Mouse (Mus musculus): ENCODE data around the gene Itprip.
A peak's percentile ranks its signal among the peaks of the same experiment; 100 is the strongest.

The Itprip gene

DNA sequence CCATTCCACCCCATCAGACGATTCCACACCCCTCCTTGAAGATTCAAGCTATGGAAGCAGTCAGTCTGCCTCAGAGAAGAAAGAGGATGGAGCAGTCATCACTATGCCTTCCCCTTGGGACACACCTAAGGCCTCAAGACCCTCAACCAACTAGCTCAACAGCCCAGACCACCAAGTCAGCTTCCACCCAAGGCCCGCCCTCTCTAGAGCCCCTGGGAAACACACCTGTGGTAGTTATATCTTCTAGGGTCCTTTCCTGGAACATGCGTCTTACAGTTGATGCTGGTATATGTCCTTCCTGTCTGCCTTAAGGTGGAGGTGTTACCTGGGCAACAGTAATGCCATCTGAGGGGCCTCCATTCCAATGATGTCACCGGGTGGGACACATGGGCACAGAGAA is 4.9 kb downstream of the Itprip start:
- DNase-seq, result no peak

DNA sequence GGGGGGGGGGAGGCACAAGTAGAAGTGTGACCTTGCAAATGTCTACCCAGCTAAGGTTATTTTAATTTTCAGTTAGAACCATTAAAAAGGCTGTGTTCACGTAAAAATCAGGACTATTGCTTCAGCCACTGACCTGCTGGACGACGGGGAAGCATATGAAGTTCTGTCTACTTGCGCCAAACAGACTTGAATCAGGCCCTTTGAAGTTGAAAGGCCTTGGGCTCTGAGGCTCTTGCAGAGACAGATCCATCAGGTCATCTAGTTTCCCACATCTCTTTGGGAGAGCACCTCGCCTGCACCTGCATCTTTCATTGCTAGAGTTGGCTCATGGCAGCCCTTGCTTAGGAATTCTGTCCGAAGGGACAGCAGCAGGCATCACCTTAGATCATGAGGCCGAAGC is 5.8 kb downstream of the Itprip start:
- DNase-seq, result no peak

DNA sequence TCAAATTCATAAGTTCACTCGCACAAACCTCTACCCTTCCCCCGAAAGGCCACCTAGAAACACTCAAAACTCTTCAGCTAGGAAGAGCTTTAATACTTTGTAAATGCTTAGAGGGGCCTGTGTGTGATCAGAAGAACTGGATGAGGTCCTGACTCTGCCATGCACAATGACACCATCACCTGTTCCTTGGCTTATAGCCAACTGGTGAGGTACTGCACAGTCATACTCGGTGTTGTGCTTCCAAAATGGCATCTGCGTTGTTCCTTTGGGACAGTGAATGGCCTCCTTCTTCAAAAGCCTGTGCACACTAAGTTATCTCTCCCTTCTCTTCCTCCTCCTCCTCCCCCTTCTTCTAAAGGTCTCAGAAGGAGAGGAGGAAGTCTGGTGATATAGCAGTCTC is 8.3 kb downstream of the Itprip start:
- DNase-seq, result no peak

DNA sequence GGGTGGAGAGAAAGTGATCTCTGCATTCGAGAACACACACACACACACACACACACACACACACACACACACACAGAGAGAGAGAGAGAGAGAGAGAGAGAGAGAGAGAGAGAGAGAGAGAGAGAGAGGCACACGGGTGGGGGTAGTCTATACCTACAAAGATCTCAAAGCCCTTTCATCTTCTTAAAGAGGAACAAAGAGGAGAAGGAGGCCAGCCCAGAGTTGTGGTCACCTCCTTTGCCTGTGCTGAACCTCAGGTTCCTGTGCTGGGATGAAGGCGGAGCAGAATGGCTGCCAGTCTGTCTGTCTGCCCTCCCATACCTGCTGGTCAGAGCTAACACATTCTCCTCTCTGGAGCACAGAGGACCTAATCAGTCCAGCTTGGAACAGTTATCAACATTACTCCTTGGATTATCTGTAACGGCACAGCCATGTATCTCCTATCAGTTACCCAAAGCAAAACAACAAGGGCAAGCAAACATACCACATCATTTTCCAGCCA is 8.9 kb downstream of the Itprip start:
- no peak for DNase-seq

DNA sequence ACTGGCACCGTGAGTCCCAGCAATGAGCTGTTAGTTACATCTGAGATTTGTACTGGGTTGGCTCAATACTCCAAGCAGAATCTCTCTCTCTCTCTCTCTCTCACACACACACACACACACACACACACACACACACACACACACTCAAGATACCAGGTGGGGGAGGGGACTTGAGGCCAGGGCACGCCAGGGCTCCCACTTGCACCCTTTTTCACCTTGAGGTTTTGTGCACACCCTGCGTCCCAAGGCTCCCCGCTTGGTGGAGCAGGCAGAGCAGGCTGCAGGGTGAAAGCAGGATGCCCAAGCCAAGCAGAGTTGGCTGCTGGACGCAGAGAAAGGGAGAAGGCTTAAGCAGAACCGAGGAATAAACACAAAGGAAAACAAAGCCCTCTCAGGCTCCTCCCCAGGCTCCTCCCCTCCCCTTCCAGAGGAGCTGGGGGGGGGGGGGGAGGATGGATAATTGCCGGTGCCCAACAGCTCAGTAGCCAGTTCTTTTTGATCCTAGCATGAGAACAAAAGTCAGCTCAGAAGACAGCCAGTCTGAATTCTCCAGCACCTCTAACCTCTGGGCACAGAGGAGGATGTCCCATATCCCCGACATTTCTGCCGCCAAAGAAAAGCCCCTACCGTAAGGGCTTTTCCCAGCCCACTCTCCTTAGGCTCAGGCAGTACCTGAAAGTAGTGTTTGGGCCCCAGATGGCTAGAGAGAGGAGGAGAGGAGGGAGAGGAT is 9.5 kb downstream of the Itprip start:
- DNase-seq, result no peak

DNA sequence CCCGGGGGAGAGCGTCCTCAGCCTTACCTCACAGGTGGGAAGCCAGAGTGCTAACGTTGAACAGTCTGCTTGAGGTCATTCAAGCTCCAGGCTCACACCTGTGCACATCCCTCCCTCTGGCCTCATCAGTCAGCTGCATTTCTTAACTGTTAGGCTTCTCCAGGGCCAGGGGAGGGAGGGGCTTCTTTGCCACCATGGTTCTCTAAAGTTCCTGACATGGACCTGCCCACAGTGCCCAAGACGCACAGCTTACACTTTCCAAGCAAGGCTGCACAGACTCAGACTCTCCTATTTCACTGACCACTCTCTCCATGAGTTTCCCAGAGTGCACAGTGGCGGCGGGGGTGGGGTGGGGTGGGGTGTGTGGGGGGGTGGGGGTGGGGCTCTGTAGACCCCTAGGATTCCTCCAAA is 10.1 kb downstream of the Itprip start:
- no peak for DNase-seq

DNA sequence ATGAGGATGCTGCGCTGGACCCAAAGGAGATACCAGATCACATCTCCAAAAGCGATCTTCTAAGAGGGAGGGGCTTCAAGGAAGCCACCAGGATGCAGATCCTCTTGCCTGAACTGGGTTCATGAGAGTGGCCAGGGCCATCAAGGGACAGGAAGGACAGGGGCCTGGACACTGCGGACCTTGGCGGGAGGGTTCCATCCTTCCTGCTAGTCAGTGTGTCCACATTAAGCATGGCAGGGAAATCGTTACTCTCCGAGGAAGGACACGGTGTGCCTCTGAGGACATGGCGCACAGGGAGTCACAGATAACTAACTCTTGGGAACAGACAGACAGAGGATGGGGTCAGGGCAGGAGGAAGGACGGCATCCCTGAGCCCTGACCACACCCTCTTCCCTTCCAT is 11.5 kb downstream of the Itprip start:
- no peak for DNase-seq

DNA sequence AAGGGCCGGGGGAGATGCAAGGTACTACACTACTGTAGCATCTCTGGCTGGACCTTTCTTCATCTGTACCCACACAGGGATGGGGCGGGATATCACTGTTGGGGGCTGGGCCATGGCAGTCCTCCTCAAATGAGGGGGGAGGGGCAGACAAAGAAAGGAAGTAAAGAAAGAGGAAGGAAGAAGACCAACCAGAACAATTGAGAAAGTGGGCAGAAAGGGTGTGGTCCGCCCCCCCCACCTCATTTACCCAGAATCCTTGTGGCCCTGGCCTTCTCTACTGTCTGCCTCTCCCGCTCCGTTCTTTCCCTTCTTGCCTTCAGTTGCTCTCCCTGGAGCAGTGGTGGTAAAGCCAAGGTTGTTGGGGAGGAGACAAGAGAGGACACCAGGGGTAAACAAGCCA is 13.5 kb downstream of the Itprip start:
- DNase-seq, result peak; percentile 38 to 47

DNA sequence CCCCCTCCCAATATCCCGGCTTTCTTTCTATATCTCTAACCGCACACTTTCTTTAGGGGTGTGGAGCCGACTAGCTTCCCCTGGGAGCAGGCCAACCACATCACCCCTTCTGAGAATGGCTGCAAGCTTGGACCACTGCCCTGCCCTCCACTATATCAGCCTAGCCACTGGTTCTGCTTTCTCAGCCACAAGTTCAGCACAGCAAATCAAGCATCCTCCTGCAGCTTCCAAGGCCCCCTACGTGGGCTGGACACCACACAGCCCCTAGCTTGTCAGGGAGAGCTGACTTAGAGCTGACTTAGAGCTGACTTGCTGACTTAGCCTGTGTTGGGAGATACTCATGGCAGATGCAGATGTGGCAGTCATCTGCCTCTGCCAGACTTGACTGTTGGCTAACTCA is 14.0 kb downstream of the Itprip start:
- DNase-seq, result peak in 1 of 2 experiments; percentile 5

DNA sequence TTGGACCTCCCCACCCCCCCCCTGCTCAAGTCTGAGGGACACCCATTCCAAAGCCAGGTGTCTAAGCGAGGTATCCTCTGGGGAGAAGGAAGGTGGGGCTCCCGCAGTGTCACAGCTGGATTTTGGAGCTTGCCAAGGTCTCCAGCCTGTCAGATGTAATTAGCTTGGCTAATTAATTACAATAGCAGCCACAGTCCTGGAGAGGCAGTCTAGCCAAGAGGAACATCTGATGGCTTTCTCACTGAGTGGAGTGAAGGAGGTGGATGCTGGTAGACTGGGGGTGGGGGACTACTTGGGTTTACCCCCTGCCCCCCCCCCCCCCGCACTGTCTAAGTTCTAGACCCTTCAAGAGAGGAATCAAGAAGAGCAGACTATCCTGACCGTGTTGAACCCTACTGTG is 15.4 kb downstream of the Itprip start:
- DNase-seq, result no peak

DNA sequence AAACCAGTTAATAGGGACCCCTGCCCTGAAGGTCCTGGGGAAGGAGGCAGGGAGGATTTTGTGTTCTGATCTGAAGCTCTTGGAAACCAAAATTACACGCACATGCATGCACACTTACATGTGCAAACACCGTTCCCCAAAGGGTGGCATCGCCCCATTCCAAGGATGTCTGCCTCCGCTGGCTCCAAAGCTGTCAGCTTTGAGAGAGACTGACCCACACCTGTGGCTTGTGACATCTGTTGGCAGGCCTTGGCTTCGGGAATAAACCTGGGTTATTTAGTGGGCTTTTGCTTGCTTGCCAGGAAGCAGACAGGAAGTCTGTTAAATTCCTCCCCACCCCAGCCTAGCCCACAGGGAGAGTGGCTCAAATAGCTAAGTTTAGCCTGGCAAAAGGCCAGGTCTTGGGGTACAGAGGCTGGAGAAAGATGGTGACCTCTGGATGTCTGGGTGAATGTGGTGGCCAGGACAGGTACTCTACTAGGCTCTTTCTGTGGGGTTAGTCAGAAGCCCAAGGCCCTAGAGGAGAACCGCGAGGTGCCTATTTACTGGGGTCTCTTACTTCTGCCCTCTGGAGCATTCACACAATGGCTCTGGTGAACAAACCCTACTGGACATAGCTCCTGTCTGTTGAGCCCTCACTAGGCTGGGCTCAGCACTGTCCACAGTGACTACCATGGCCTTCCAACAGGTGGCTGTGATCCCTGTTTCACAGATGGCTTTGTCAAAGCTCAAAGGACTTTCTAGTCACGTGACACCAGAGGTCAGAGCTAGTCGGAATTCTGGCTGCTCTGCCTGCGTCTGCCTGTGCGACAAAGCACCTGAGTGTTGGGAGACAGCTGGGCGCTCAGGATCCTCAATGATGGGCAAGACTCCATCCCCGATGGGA is 16.5 kb downstream of the Itprip start:
- no peak for DNase-seq

DNA sequence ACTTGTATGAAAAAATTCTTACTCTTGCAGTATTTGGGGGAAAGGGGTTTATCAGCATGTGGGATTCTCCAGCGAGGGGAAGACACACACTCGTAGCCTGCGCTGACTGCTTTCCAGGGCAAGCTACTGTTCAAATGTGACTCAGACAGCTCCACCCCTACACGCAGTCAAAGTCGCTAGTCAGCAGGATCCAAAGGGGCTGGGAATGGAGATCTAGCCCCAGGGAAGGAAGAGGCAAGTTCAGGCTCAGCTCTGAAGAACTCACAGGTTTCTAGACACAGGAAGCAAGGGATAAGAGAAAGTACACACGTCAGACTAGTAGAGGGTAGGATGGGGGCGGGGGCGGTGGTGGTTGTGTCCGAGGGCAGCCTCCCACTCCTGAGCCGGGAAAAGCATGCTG is 18.5 kb downstream of the Itprip start:
- DNase-seq, result no peak

DNA sequence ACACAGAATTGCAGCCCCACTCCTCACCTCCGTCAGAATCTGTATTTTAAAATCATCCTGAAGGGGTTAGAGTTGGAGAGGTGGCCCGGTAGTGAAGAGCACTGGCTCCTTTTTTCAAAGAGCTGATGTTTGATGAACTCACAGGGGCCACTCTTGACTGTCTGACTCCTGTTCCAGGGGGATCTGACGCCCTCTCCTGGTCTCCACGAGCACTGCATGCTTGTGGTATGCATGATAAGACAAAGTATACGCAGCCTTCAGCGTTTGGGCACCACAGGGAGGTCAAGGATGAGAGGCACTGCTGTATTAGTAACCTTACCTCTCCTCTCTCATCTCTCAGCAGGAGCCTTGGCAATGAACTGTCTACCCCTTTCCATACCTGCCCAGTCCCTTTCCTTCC is 19.1 kb downstream of the Itprip start:
- peak in 1 of 2 experiments; percentile 21 for DNase-seq

DNA sequence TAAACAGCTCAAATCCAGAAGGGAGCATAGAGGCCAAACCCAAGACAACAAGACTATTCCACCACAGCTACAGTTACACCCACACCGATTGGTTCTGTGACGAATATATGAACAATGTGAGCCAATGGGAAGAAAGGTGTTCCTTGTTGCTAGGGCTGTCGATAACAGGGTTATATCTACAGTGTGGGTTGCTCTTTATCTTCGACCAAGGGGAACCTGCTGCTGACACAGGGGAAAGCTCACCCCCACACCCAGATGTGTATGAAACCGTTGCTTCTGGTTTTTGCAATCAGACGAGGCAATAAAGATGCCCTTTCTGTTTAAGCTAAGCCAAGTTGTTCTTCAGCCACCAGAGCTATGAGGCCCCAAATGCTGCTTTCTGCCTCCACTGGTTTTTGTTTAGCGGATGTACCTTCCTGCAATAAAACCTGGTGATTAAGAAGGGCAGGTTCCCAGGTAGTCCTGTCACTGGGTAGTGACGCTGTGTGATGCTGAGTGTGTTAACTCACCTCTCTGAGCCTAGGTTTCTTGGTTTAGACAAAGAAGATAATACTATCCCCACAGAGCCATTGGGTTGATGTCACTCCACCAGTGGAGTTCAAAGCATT is 20.5 kb downstream of the Itprip start:
- DNase-seq, result no peak

DNA sequence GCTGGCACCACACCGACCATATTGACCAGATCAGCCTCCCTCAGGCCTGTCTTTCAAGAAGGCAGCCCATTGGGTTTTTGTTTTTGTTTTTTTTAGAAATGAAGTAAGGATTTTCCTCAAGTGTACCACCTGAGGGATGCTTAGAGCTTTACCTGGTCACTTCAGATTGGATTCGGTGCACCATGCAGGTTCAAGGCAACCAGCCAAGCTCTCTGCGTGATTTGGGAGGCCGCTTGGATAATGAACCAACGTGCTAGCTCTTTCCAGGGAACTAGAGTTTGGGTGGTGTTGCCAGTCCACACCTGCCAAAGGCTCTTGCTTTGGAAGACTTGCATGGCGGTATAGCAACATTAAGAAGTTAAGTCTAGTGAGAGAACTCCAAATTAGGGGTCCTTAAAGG is 26.0 kb downstream of the Itprip start:
- DNase-seq, result no peak

DNA sequence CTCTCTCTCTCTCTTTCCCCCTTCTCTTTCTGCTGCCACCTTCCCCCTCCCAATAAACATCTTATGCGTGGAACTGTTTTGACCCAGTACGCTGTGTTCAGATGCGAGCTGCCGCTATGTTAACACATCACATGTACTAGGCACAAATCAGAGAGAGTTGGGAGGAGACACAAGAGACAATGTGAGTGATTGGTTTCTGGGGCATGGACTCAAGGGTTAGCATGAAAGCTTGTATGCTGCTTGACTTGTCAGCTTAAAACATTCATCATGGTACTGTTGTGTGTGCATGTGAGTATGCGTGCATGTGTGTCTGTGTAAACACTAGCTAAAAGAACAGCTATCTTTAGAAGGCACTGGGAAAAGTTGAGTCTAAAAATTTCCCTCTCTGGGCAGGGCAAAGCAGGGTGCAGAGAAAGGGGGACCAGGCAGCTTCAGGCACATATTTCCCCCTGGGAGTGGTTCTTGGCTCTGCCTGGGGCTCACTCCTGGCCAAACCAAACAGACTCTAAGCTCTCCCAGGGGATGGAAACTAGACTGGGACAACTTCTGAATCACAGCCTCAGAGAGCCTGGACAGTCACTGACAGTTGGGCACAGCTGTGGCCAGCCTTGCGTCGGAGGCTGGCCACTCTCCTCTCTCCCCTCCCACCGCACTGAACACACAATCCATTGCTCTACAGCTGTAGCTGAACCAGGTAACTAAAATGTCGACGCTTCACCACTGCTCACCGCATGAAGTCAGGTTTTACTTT is 27.4 kb downstream of the Itprip start:
- no peak for DNase-seq

DNA sequence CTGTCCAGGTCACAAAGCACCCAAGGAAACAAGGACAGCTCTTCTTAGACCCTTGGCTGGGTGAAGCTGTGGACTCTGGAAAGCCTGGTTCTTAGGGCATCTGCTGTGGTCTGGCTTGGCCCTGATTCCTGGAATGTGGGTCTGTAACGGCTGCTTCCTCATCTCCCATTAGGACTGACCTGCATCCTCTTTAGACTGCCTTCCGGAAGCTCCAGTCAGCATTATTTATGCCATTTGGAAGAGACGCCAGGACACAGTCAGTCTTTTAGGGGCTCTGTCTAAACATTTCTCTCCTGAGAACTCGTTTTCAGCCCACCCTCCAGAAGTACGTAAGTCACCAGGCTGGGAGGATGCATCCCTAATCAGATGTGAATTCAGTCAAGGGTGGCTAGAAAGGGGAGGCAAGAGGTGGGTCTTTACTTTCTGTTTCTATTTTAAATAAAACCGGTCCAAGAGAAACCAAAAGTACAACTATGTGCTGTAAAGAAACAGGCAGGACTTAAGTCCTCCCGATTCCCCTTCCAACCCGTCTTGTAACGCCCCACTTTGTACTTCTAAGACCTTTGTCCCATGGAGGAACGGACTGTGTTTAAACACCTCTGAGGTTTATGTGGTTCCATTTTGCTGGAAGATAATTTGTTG is 28.5 kb downstream of the Itprip start:
- no peak for DNase-seq

DNA sequence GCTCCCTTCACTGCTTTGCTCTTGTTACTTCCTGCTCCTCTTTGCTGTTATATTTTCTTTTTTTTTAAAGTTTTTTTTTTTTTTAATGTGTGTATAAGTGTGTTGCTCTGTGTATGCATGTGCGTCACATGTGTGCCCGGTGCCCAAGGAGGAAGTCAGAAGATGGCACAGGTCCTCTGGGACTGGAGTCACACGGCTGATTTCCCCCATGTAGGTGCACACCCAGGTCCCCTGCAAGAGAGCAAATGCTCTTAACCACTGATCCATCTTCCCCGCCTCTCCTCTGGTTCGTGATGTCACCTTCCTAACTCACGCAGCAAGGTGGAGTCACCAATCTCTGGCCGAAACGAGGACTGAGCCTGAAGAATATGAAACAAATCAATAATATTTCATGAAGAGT is 31.1 kb downstream of the Itprip start:
- DNase-seq, result peak; percentile 55 to 72

DNA sequence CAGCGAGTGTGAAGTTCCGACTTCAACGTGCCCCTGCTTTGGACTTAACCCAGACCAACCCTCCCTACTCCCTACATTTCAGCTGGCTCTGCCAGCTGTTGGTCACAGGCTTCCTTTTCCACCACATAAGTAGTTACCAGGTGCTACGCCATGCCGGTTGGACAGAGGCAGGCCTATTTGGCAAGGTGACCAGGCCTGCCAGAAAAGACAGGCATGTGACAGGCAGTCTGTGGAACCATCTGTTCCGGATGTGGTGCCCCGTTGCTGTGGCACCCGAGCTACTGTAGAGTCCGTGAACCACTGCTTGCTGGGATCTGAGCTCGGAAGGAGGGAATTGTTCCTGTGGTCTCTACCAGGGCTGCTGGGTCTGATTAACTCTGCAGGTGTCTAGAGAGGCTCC is 31.7 kb downstream of the Itprip start:
- peak; percentile 59 to 64 for DNase-seq

DNA sequence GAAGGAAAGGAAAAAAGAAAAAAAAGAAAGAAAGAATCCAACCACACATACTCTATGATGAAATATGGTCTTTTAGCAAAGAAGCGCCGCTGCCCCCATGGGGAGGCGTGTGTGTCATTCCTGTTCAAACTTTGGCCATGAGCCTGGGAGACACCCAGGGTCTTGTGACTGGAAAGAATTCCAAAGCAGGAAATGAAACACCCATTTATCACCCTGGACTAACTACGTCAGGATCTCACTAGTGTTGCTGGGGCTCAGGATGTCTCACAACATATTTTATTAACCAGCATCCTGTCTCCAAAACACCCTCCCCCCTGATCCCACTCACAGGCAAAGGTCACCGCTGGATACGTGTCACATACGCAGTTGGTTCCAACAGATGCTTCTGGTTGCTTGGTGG is 32.5 kb downstream of the Itprip start:
- DNase-seq, result no peak

DNA sequence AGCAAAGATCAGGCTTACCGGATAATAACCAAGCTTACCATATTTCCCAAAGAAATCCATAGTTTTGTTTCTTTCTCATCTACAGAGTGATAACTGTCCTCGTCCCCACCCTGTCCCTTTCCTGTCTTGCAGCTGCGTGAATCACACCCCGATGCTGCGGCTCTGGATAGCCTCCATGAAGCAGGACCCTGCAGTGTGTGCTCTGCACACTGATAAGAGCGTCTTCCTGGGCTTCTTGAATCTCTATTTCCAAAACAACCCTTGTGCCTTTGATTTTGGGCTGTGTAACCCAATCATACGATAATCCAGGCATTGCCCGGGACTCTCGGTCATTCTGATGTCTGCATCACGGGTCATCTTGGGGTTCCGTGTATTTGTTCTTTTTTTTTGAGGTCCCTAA is 33.2 kb downstream of the Itprip start:
- DNase-seq, result no peak

DNA sequence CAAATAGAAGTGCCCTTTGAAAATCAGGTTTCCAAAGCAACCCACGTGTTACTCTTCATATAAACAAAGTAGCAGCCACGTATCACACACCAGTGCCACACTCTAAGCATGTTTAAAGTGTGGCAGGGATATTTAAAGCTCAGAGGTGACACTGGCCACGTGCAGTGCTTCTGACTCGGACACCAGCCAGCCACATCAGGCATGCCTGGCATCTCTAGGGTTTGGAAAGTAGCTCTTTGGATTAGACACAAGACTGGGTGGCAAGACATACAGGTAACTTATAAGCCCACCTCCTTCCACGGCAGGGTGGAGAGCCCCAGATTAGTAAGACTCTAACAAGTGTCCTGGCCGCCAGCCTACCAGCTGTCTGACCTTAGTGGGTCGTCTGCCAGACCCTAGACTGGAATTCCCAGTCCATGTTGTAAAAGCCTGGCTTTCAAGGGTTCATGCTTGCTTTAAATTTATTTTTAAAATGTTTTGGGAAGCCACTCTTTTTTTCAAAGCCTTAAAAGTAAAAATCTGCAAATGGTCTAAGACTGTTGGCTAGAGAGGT is 33.8 kb downstream of the Itprip start:
- DNase-seq, result no peak

Measured in spleen, adult 18-20 months (tissue).